Mouse (Mus musculus) C2C12 (cell line): ENCODE results near the gene Clstn1. TPM values are rescaled to one million over a fixed set of nuclear protein-coding genes. Genes with fewer than 3 reads are reported as not detected.

ENCODE experiments used
- H3K27me3 ChIP-seq: one replicate; pipeline ENCODE4 v1.6.1; 2011; ENCODE audit not compliant: control insufficient read depth, insufficient read depth, insufficient read length
- H3K36me3 ChIP-seq: one replicate; pipeline ENCODE4 v1.6.1; 2011; ENCODE audit not compliant: control insufficient read depth, insufficient read depth
- H3K4me3 ChIP-seq: one replicate; pipeline ENCODE4 v1.5.1; 2011; ENCODE audit warnings: mild to moderate bottlenecking, control low read depth; ENCODE audit not compliant: poor library complexity, insufficient read depth, severe bottlenecking
- H3K79me2 ChIP-seq: one replicate; pipeline ENCODE4 v1.6.1; 2011; ENCODE audit not compliant: control insufficient read depth, insufficient read depth
- H3K79me3 ChIP-seq: one replicate; pipeline ENCODE4 v1.6.1; 2011; ENCODE audit warnings: low read depth, control low read depth
- H3ac ChIP-seq: one replicate; pipeline ENCODE3; 2011; ENCODE audit warnings: low read depth; ENCODE audit not compliant: control insufficient read depth, insufficient read length
- CEBPB ChIP-seq: IDR thresholded peaks from one replicate; pipeline ENCODE4 v1.6.1; 2011; ENCODE audit warnings: low read depth, mild to moderate bottlenecking, control low read depth, moderate library complexity
- CTCF ChIP-seq: IDR thresholded peaks from one replicate; pipeline ENCODE4 v1.5.1; 2011; ENCODE audit not compliant: control insufficient read depth, insufficient read depth, insufficient read length
- FOSL1 ChIP-seq: IDR thresholded peaks from one replicate; pipeline ENCODE4 v1.8.0; 2011; ENCODE audit warnings: mild to moderate bottlenecking, low read length; ENCODE audit not compliant: poor library complexity, insufficient read depth, severe bottlenecking
- MAX ChIP-seq: IDR thresholded peaks from one replicate; pipeline ENCODE4 v1.6.1; 2011; ENCODE audit warnings: mild to moderate bottlenecking, control low read depth
- MYOD1 ChIP-seq: IDR thresholded peaks from one replicate; pipeline ENCODE4 v1.6.1; 2011; ENCODE audit warnings: low read depth; ENCODE audit not compliant: control insufficient read depth, insufficient read length
- MYOG ChIP-seq: IDR thresholded peaks from one replicate; pipeline ENCODE4 v1.6.1; 2011; ENCODE audit not compliant: control insufficient read depth, insufficient read length; ENCODE audit errors: extremely low read depth
- USF1 ChIP-seq: IDR thresholded peaks from one replicate; pipeline ENCODE4 v1.6.1; 2011; ENCODE audit warnings: low read depth, mild to moderate bottlenecking, control low read depth, moderate library complexity
- polyA plus RNA-seq: library from polyadenylated mRNA; unstranded; fragments of >200 nt; fragmentation: generic; extraction: Trizol; gene quantifications from one replicate; pipeline ENCODE4 v1.2.1, GENCODE M21; 2012; ENCODE audit warnings: missing spikeins

Clstn1 gene
- polyA plus RNA-seq, 1 experiment = 45.3 TPM

DNA sequence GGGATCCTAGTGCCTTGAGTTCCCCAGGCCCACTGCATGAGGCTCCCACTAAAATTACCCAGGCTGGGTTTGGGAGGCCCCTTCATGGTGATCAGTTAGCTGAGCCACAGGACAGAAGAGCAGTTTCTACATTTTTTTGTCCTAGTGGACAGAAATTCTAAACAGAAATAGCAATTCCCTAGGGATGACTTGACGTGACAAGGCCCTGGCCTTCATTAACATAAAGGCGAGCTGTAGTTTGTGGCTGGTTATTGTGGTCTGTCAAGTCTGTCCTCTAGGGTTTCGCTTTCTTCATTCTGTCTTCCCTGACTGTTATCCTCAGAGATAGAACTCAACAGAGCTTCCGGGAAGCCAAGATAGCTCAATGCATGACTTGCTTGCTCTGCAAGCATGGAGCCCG lies 55.7 kb downstream of the Clstn1 start:
- peaks cover 31% of the 10 kb centered on the region for H3K36me3 ChIP-seq
- no peaks in the 10 kb centered on the region for H3K79me3 ChIP-seq

DNA sequence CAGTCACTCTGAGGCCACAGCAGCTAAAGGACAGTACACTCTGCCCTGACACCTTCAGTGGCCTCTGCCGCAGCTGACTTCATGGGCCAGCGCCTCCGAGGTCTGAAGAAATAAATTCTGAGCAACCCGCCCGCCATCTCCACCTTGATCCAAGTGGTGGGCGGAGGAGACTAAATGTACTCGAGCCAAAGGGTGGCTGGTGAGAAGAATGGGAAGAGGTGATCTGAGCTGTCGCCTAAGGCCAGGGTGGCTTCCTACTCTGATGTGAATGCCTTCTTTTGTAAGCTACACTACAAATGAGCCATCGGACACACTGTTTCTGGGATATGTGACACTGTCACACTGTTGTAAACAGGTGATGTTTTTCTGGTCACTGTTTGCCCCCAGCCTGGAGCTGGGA lies 59.5 kb downstream of the Clstn1 start:
- no peak for TF ChIP-seq CTCF
- TF ChIP-seq CEBPB = no peak
- no peak for TF ChIP-seq MYOD1
- no peak for TF ChIP-seq MAX
- no peak for TF ChIP-seq FOSL1
- no peak for TF ChIP-seq MYOG
- TF ChIP-seq USF1 = no peak
- no peak overlapping the region for H3ac ChIP-seq
- H3K79me2 ChIP-seq = no peaks in the 10 kb centered on the region
- H3K79me3 ChIP-seq = no peaks in the 10 kb centered on the region
- H3K4me3 ChIP-seq = no peak overlapping the region
- peaks cover 20% of the 10 kb centered on the region for H3K36me3 ChIP-seq
- no peaks in the 10 kb centered on the region for H3K27me3 ChIP-seq

More for the DNA sequence above, 55.7 kb downstream of the Clstn1 start:
- Histone ChIP-seq H3K4me3 (no peak overlapping the region), H3K27me3 (no peaks in the 10 kb centered on the region), H3ac (no peak overlapping the region), H3K79me2 (no peaks in the 10 kb centered on the region)
- TF ChIP-seq USF1 (no peak), CEBPB (no peak), CTCF (no peak), MYOD1 (no peak), MAX (no peak), FOSL1 (no peak)

DNA sequence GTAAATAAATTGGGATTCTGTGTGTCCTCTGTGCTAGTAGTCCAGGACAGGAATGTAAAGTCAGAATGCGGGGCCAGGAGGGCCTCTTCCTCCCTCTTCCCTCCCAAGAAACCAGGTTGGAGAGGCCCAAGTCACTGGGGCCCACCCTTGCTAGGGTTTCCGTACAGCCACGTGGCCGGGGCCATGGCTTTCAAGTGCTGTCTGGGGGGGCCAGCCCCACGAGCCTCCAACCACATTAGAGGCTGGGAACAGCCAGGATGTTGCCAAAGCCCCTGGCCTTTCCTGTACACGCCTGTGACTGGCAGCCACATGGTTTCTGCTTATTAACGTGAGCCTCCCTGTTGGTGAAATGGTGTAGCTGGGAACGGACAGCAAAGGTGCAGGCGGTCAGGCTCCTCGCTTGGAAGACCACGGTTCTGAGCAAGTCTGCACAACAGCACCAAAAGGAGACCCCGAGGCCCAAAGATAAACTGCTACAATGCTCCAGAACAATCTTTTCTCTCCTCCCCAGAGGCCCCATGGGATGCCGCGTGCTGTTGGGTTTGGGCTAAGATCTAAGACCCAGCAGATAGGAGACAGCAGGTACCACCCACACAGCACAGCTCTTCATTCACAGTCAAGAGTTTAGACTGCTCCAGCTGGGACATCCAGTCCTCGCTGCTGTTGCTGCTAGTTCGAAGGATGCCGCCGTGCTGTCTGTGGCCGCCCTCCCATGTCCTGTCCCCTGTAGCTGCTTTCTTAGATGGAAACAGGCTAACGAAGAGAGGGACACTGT lies 62.0 kb downstream of the Clstn1 start:
- TF ChIP-seq MYOD1 (no peak), FOSL1 (no peak), USF1 (no peak), CEBPB (no peak)
- Histone ChIP-seq H3K79me3 (no peaks in the 10 kb centered on the region), H3K4me3 (no peak overlapping the region), H3K79me2 (no peaks in the 10 kb centered on the region), H3K27me3 (no peaks in the 10 kb centered on the region), H3ac (no peak overlapping the region), H3K36me3 (peaks cover 19% of the 10 kb centered on the region)

DNA sequence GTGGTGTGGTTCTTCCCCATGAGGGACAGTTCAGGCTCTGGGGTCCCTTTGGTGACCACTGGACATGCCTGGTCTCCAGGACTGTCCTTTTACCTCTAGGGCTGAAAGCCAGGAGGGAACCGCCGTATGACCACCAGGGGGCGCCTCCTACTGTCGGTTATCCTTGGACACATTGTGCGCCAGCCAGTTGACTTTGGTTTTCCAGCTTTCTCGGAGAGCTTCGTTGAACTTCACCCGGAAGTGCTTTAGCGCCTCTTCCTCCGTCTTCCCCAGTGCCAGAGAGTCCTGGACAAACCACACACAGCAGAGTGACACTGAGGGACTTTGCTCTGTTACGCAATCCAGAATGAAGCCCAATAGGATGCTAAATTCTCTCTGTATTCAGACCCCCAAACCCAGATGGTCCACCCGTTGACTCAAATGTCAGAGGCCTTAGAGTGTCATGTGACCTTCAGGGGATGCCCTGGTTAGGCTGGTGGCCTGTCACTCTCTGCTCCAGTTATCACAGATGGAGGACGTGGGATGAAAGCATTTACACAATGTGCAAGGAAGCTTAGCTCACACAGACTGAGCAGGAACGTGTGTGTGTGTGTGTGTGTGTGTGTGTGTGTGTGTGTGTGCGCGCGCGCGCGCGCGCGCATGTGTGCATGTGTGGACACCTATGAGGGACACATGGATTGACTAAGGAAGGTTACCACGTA lies 64.4 kb downstream of the Clstn1 start:
- Histone ChIP-seq H3K79me2 (no peaks in the 10 kb centered on the region), H3K27me3 (no peaks in the 10 kb centered on the region), H3ac (no peak overlapping the region), H3K4me3 (no peak overlapping the region), H3K36me3 (peaks cover 16% of the 10 kb centered on the region), H3K79me3 (no peaks in the 10 kb centered on the region)
- TF ChIP-seq CTCF (peak; percentile 80), USF1 (no peak), CEBPB (peak; percentile 68)

DNA sequence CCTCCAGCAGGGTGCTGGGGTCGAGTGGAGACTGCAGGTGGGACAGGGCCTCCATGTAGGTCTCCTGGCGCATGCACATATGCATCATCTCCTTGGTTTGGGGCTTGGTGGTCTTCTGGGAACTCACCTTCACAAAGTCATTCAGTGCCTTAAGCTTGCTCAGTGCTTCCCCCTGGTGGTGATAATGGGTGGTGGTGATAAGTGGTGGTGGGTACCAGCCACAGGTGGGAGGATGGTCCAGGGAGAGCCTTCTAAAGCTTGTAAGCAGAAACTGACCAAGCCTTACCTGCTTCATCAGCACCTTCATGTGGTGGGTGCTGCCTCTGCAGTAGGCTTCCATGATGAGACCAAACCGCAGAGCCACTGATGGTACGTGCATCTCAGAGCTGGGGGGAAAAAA lies 68.0 kb downstream of the Clstn1 start:
- Histone ChIP-seq H3K79me3 (no peaks in the 10 kb centered on the region), H3K79me2 (no peaks in the 10 kb centered on the region), H3K27me3 (no peaks in the 10 kb centered on the region), H3ac (no peak overlapping the region), H3K36me3 (no peaks in the 10 kb centered on the region), H3K4me3 (no peak overlapping the region)
- TF ChIP-seq CEBPB (no peak), USF1 (no peak), FOSL1 (no peak), CTCF (peak; percentile 21), MAX (no peak), MYOG (no peak), MYOD1 (no peak)

DNA sequence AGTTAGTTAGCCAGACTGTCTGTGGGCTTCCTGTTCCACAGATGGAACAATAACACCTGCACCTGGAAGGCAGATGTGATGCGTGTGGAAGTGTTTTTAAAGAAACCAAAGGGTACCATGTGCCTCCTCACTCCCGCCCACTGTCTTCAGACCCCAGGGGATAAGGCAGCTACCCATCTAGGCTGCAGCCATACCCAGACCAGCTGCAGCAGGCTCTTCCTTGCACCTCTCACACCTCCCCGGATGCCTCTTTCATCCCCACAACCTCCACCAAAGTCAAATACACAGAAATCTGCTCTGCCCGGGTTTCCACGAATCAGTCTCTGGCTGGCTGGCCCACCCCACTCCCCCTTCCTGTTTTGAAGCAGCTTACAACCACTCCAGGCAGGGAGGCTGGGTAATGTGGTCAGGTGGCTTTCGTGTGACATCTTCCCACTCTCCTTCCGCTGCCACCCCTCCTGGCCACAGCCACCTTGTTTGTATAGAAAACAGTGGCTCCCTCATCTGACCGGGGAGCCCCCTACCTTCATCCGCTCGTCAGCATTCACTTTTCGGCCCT lies 71.7 kb downstream of the Clstn1 start:
- Histone ChIP-seq H3K79me3 (no peaks in the 10 kb centered on the region), H3K4me3 (no peak overlapping the region), H3K36me3 (no peaks in the 10 kb centered on the region), H3K27me3 (no peaks in the 10 kb centered on the region), H3ac (no peak overlapping the region), H3K79me2 (no peaks in the 10 kb centered on the region)
- TF ChIP-seq CEBPB (no peak), MYOG (no peak)
